Mouse (Mus musculus) intestine, embryonic 16.5 days (tissue): ENCODE data around the gene Nrcam. TPM values are rescaled to one million over a fixed set of nuclear protein-coding genes. Genes with fewer than 3 reads are reported as not detected.

Experiments used
- ATAC-seq: fragments of 200-750 bp; cut with Nextera tagmentation; 2 replicates; pipeline ENCODE4 v1.8.0; 2017; ENCODE audit warnings: moderate TSS enrichment, moderate library complexity
- H3K27ac ChIP-seq: fragments of 300-500 bp; sonication (generic); 2 replicates; pipeline ENCODE4 v1.5.1; 2014; ENCODE audit warnings: mild to moderate bottlenecking, low read length
- H3K27me3 ChIP-seq: fragments of 300-500 bp; sonication (generic); replicated peaks from 2 replicates; pipeline ENCODE4 v1.6.1; 2014; ENCODE audit warnings: low read length, control low read depth, mixed read lengths; ENCODE audit not compliant: control insufficient read depth, insufficient read depth
- H3K36me3 ChIP-seq: fragments of 300-500 bp; sonication (generic); 2 replicates; pipeline ENCODE4 v1.6.1; 2014; ENCODE audit warnings: low read length, control low read depth; ENCODE audit not compliant: control insufficient read depth, insufficient read depth
- H3K4me1 ChIP-seq: fragments of 300-500 bp; sonication (generic); 2 replicates; pipeline ENCODE4 v1.6.1; 2014; ENCODE audit warnings: low read length, control low read depth, mixed read lengths; ENCODE audit not compliant: control insufficient read depth, insufficient read depth
- H3K4me2 ChIP-seq: fragments of 300-500 bp; sonication (generic); 2 replicates; pipeline ENCODE4 v1.6.1; 2014; ENCODE audit warnings: low read depth, low read length, control low read depth
- H3K4me3 ChIP-seq: fragments of 300-500 bp; sonication (generic); 2 replicates; pipeline ENCODE4 v1.5.1; 2014; ENCODE audit warnings: mild to moderate bottlenecking, low read length
- H3K9ac ChIP-seq: fragments of 300-500 bp; sonication (generic); 2 replicates; pipeline ENCODE4 v1.6.1; 2014; ENCODE audit warnings: low read depth, low read length
- H3K9me3 ChIP-seq: fragments of 300-500 bp; sonication (generic); 2 replicates; pipeline ENCODE4 v1.6.1; 2016; ENCODE audit warnings: low read length, control low read depth; ENCODE audit not compliant: control insufficient read depth
- WGBS: fragments of 180-500 bp; shearing (Covaris S2); extraction: QIAGEN DNeasy Blood & Tissue Kit; methylation state at CpG from one replicate; pipeline ENCODE4 v1.1.7; 2014; 5-methylcytosine and 5-hydroxymethylcytosine counted together
- polyA plus RNA-seq: library from polyadenylated mRNA; unstranded; fragments of >200 nt; fragmentation: Nextera tagmentation; extraction: Ambion mirVana; gene quantifications from 2 replicates; pipeline ENCODE4 v1.2.1, GENCODE M21; 2015

Nrcam gene
- polyA plus RNA-seq, 1 experiment from 2014 or later, result 3.6 TPM

DNA sequence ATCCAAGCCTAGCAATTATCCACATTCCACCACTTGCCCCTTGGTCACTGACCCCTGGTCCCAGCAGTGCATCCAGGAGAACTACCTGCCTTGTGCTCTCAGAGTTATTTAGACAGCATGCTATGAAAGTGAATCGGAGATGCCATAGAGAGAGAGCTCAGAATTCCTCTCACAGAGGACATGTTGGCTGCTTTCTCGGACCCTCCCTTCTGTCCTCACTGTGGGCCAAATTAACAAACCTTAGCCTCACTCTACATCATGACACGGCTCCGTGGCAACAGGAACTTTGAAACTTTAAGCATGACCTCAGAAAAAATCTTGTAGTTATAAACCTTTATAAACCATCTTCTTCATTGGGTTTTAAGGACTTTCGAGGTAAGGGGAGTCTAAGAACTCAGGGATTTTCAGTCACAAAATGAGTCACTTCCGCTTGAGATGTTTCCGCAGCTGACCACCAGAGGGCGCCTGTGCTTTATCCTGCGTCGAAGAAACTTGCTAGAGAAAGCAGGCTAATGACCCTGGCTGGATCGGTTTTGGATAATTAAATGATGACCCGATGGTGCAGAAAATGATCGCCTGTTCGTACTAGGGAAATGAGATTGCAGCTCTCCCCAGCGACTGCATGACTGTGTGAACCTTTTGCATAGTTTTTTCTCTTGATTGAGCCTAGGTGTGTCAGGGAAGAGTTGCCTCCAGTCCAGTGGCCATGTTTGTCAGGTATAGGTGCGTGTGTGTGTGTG is 272.9 kb downstream of the Nrcam start:
- Histone ChIP-seq H3K27ac (no peak overlapping the region), H3K4me3 (no peak overlapping the region), H3K9ac (no peak overlapping the region), H3K27me3 (no peaks in the 10 kb centered on the region), H3K36me3 (no peaks in the 10 kb centered on the region), H3K4me2 (no peak overlapping the region), H3K4me1 (no peaks in the 10 kb centered on the region), H3K9me3 (no peaks in the 10 kb centered on the region)
- WGBS, result 40% methylated on average over 16 of the region's 16 CpGs
- ATAC-seq, result no peak

DNA sequence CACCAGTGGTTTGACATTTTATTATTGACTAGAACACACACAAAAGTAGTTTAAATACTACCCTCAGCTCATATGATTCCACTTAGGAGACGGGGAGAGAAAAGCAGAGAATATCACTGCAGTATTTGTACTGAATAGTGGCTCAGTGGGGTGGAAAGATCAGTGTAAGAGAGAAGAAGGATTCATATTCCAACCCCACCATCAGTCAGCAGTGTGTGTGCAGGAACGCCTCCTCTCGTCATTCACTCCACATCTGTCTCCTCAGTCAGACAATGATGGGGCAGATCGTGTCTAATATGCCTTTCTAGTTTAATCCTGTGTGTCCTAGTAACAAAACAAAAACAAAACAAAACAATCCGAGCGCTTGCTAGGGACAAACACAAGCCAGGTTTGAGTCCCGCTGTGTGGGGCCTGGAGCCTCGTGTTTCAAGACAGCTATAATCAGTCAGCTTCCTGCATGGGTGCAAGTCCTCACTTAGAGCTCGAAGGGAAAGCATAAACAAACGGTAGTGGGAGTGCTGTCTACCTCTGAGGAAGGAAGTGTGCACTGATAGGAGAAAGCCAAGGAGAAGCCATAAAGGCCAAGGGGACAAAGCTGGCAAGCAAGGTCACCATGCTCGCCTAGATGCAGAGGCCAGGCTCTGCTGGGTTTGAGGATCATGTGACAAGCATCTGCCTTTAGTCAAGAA is 273.7 kb downstream of the Nrcam start:
- H3K4me2 ChIP-seq, result no peak overlapping the region
- 50% methylated on average over 11 of the region's 11 CpGs for WGBS
- H3K9ac ChIP-seq, result no peak overlapping the region
- H3K27me3 ChIP-seq, result no peaks in the 10 kb centered on the region
- H3K9me3 ChIP-seq, result no peaks in the 10 kb centered on the region
- no peak for ATAC-seq
- no peaks in the 10 kb centered on the region for H3K4me1 ChIP-seq
- H3K4me3 ChIP-seq, result no peak overlapping the region
- H3K27ac ChIP-seq, result no peak overlapping the region
- no peaks in the 10 kb centered on the region for H3K36me3 ChIP-seq

DNA sequence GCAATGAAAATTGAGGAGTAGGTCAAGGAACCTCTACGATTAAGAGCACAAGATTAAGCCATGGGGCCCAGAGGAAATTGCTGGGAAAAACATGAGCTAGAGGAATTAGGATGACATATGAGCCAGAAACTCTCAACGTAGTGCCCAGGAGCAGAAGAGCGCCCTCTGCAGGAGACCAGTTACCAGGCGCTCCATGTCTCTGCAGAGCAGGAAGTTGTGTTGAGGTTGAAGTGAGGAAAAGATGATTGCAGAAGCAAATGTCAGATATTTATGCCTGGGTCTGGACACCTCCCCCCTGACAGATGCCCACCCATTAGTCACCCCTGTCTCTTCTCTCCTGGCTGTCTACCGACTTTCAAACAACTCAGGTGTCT is 274.3 kb downstream of the Nrcam start:
- H3K36me3 ChIP-seq, result no peaks in the 10 kb centered on the region
- H3K4me1 ChIP-seq, result no peaks in the 10 kb centered on the region
- no peak overlapping the region for H3K4me2 ChIP-seq
- ATAC-seq, result no peak
- H3K9me3 ChIP-seq, result no peaks in the 10 kb centered on the region
- H3K4me3 ChIP-seq, result no peak overlapping the region
- H3K27me3 ChIP-seq, result no peaks in the 10 kb centered on the region
- H3K27ac ChIP-seq, result no peak overlapping the region
- WGBS, result 72% methylated on average over 5 of the region's 5 CpGs
- no peak overlapping the region for H3K9ac ChIP-seq

- H3K4me1 ChIP-seq, result no peaks in the 10 kb centered on the region
- no peak overlapping the region for H3K27ac ChIP-seq
- no peaks in the 10 kb centered on the region for H3K36me3 ChIP-seq
- WGBS, result 75% methylated on average over 2 of the region's 2 CpGs
- no peaks in the 10 kb centered on the region for H3K9me3 ChIP-seq
- no peaks in the 10 kb centered on the region for H3K27me3 ChIP-seq
- ATAC-seq, result no peak
- no peak overlapping the region for H3K9ac ChIP-seq
- H3K4me3 ChIP-seq, result no peak overlapping the region
- H3K4me2 ChIP-seq, result no peak overlapping the region
Measured at GRCm38 (mm10) chr12:44617001-44617421, 288.3 kb downstream of the Nrcam start.

GRCm38 (mm10) chr12:44617488-44617887 is 288.8 kb downstream of the Nrcam start:
- H3K27me3 ChIP-seq, result no peaks in the 10 kb centered on the region
- ATAC-seq, result no peak
- 58% methylated on average over 1 of the region's 1 CpGs for WGBS
- H3K4me2 ChIP-seq, result no peak overlapping the region
- H3K9me3 ChIP-seq, result no peaks in the 10 kb centered on the region
- H3K4me1 ChIP-seq, result no peaks in the 10 kb centered on the region
- no peak overlapping the region for H3K9ac ChIP-seq
- H3K36me3 ChIP-seq, result no peaks in the 10 kb centered on the region
- no peak overlapping the region for H3K27ac ChIP-seq
- H3K4me3 ChIP-seq, result no peak overlapping the region

DNA sequence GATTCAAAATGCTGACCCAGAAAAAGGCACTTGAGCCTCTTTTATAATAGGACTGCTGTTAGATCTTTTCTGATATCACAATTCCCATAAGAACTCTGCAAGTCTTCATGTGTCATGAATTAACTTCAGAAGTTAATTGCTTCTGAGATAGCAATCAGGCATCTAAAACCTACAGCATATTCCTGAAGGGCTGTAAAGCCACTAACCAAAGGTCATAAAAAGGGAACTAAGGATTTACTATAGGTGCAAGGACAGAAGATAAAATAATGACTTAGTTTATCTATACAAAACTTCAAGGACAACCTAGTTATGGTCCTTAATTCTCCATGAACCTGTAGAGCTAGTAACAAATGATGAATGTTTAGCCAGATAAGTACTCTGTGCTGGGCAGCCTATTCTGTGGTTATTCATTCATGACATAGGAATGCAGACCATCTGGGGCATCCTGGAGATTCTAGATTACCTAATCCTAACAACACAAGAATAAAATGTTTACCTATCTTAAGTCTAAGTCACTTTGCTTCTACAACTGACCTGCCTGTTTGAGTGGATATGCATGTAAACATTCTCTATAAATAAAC is 310.7 kb downstream of the Nrcam start:
- H3K27ac ChIP-seq, result no peak overlapping the region
- no peak overlapping the region for H3K9ac ChIP-seq
- H3K4me1 ChIP-seq, result no peaks in the 10 kb centered on the region
- ATAC-seq, result peak; percentile 88
- no peaks in the 10 kb centered on the region for H3K9me3 ChIP-seq
- no peak overlapping the region for H3K4me2 ChIP-seq
- H3K36me3 ChIP-seq, result no peaks in the 10 kb centered on the region
- H3K27me3 ChIP-seq, result no peaks in the 10 kb centered on the region
- H3K4me3 ChIP-seq, result no peak overlapping the region

DNA sequence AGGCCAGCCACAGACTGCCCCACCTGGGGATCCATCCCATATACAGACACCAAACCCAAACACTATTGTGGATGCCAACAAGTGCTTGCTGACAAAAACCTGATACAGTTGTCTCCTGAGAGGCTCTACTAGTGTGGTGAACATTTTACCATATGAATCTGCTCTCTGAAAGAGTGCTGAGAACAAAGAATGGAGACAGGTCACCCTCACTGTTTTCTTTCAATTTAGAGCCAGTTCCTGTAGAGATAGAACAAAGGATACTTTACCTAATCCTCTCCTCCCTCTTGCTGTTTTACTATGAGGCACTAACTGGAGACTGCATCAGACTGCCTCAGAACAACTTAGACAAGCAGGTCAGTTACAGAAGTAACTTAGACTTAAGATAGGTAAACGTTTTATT is 311.9 kb downstream of the Nrcam start:
- H3K9ac ChIP-seq, result no peak overlapping the region
- no peaks in the 10 kb centered on the region for H3K36me3 ChIP-seq
- WGBS, result 21% methylated on average over 1 of the region's 1 CpGs
- no peaks in the 10 kb centered on the region for H3K27me3 ChIP-seq
- no peaks in the 10 kb centered on the region for H3K9me3 ChIP-seq
- H3K27ac ChIP-seq, result no peak overlapping the region
- H3K4me1 ChIP-seq, result no peaks in the 10 kb centered on the region
- no peak for ATAC-seq
- no peak overlapping the region for H3K4me3 ChIP-seq
- no peak overlapping the region for H3K4me2 ChIP-seq

Other genes starting within 250 kb of the Nrcam start
- 24.3 and 34.1 TPM in 2 replicates for gene Dnajb9, start 118.6 kb upstream of the Nrcam start, polyA plus RNA-seq
- 56.6 and 62.7 TPM in 2 replicates for gene Pnpla8, start 107.5 kb upstream of the Nrcam start, polyA plus RNA-seq